Mouse (Mus musculus) erythroblast, embryonic 14.5 days (primary cell): Measurements from ENCODE around the gene Nfe2l1.

Source experiments
- GATA1 ChIP-seq: IDR thresholded peaks from 2 replicates; pipeline ENCODE4 v1.6.1; 2012; ENCODE audit warnings: low read length, inconsistent platforms, mixed read lengths
- TAL1 ChIP-seq: IDR thresholded peaks from 3 replicates; pipeline ENCODE4 v1.6.1; 2012; ENCODE audit warnings: low read length, inconsistent platforms, mixed read lengths

DNA sequence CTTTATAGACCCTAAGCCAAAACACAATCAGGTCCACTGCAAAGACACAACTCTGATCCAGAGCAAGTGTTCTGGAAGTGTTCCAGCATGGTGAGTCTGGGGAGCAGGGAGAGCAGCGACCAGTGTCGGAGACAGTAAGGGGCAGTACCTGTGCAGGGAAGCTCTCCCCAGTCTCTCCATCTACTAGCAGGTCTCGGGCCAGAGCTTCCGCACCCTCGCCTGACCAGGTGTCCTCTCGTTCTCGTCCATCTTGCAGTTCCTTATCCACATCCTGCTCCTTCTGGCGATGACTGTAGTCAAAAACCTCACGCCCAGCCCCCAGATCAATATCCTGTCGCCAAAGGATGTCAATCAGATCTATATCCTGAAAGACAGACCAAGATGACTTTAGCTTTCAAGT is 7.8 kb downstream of the Nfe2l1 start:
- TF ChIP-seq TAL1 (no peak), GATA1 (no peak)
